Mouse (Mus musculus) megakaryocyte, adult 5-6 weeks (primary cell): ENCODE data around the gene Rrnad1. TPM values are rescaled to one million over a fixed set of nuclear protein-coding genes. Genes with fewer than 3 reads are reported as not detected.

Experiments used
- ATAC-seq: 2 replicates; pipeline ENCODE4 v1.8.0; 2016; ENCODE audit warnings: mild to moderate bottlenecking, inconsistent platforms; ENCODE audit not compliant: poor library complexity, severe bottlenecking
- total RNA-seq, 2 experiments: library from RNA; stranded (forward) in 1 of 2; stranded (reverse) in 1 of 2; fragments of 153-499, 151-499 nt in 1 of 2; fragments of 221-1000, 200-1000 nt in 1 of 2; gene quantifications; 2 replicates each; pipeline versions ENCODE4 v1.2.3 to v1.2.4; 2015 to 2017

The Rrnad1 gene
- total RNA-seq, 2 experiments from 2014 or later = 7.8 to 8.7 TPM

- ATAC-seq = peak; percentile 23
Measured at GRCm38 (mm10) chr3:87886004-87886365, 44.5 kb downstream of the Rrnad1 start.

DNA sequence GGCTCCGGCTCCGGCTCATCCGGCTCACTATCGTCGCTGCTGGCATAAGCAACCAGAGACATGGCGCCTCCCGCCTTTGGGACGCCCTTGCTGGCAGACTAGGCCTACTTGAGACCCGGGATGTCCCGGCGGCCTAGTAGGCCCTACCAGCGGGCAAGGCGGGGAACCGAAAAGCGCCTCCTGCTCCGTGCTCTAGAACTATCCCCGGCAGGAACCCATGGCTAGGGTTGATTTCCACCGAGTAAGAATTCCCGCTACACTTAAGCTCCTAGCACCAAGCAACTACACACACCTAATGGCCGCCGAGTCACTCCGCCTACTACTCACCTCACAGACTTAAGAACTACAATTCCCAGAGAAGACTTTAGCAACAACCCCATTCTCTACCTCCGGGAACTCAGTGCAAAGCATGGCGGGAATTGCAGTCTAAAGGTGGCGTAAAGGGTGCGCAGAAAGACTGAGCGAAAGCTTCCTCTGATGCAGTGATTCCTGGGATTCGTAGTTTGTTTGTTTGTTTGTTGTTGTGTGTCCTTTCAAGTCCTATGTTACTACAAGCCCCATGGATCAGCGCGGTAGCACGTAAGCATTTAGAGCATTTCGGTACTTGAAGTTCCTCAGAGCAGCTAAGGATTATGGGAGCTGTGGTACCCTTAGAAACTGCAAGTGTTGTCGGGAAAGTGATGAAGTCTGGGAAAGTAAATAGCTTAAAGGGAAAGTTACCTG, 45.1 kb downstream of the Rrnad1 start, which contains the start of gene Prcc:
TSS of gene Prcc (minus strand) at position 328 of the 723 bp plus-strand sequence.
- ATAC-seq = peak; percentile 95

- ATAC-seq = no peak
Measured at GRCm38 (mm10) chr3:87884708-87885251, 45.7 kb downstream of the Rrnad1 start.

- ATAC-seq = no peak
Measured at GRCm38 (mm10) chr3:87884291-87884690, 46.2 kb downstream of the Rrnad1 start.

DNA sequence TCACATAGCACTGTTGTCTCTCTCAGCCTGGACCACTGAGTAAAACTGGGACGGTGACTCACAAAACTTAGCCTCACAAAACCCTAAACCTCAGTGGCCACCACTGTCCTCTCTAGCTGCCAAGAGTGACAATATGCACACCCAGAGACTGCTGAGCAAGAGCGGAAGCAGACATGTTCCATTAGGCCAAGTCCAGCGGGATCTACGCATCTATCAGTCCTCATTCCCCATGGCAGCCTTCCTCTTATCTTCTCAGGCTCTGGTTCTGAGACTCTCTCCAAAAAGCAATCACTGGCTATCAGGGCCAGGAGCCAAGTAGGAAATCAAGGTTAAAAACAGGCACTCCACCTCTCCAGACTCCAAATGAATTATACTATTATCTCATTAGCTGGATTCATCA, 52.8 kb downstream of the Rrnad1 start:
- ATAC-seq = no peak

Other genes with a start within 250 kb of the Rrnad1 start
- not detected in 2 replicates for gene Lrrc71, start 182.1 kb downstream of the Rrnad1 start, total RNA-seq (2015)
- gene Lrrc71, start 182.1 kb downstream of the Rrnad1 start, total RNA-seq (2017) = 0.04 TPM in 1 of 2 replicates, not detected in the other
- not detected in 2 replicates for gene Ntrk1, start 135.6 kb downstream of the Rrnad1 start, total RNA-seq (2015)
- gene Ntrk1, start 135.6 kb downstream of the Rrnad1 start, total RNA-seq (2017) = not detected in 2 replicates
- not detected in 2 replicates for gene Insrr, start 133.8 kb downstream of the Rrnad1 start, total RNA-seq (2015)
- gene Insrr, start 133.8 kb downstream of the Rrnad1 start, total RNA-seq (2017) = not detected in 2 replicates
- 1.9 and 4.8 TPM in 2 replicates for gene Pear1, start 106.4 kb downstream of the Rrnad1 start, total RNA-seq (2015)
- 0.77 and 2.6 TPM in 2 replicates for gene Pear1, start 106.4 kb downstream of the Rrnad1 start, total RNA-seq (2017)
- 1.9 and 2.7 TPM in 2 replicates for gene Sh2d2a, start 84.0 kb downstream of the Rrnad1 start, total RNA-seq (2015)
- gene Sh2d2a, start 84.0 kb downstream of the Rrnad1 start, total RNA-seq (2017) = 0.70 and 1.4 TPM in 2 replicates
- 16.8 and 18.9 TPM in 2 replicates for gene Prcc, start 45.1 kb downstream of the Rrnad1 start, total RNA-seq (2015)
- gene Prcc, start 45.1 kb downstream of the Rrnad1 start, total RNA-seq (2017) = 18.5 and 22.2 TPM in 2 replicates
- 131 and 154 TPM in 2 replicates for gene Hdgf, start 24.4 kb downstream of the Rrnad1 start, total RNA-seq (2015)
- gene Hdgf, start 24.4 kb downstream of the Rrnad1 start, total RNA-seq (2017) = 217 and 229 TPM in 2 replicates
- gene Mrpl24, start 11.2 kb downstream of the Rrnad1 start, total RNA-seq (2015) = 134 and 135 TPM in 2 replicates
- gene Mrpl24, start 11.2 kb downstream of the Rrnad1 start, total RNA-seq (2017) = 99.8 and 106 TPM in 2 replicates
- 27.5 and 28.8 TPM in 2 replicates for gene Isg20l2, start 403 bp downstream of the Rrnad1 start, total RNA-seq (2015)
- gene Isg20l2, start 403 bp downstream of the Rrnad1 start, total RNA-seq (2017) = 25.0 and 26.3 TPM in 2 replicates
- gene Crabp2, start 17.9 kb upstream of the Rrnad1 start, total RNA-seq (2015) = 1.3 TPM in 1 of 2 replicates, not detected in the other
- not detected in 2 replicates for gene Crabp2, start 17.9 kb upstream of the Rrnad1 start, total RNA-seq (2017)
- gene Nes, start 40.4 kb upstream of the Rrnad1 start, total RNA-seq (2015) = not detected in 2 replicates
- not detected in 2 replicates for gene Nes, start 40.4 kb upstream of the Rrnad1 start, total RNA-seq (2017)
- not detected in 2 replicates for gene Bcan, start 69.5 kb upstream of the Rrnad1 start, total RNA-seq (2015)
- not detected in 2 replicates for gene Bcan, start 69.5 kb upstream of the Rrnad1 start, total RNA-seq (2017)
- not detected in 2 replicates for gene Hapln2, start 96.9 kb upstream of the Rrnad1 start, total RNA-seq (2015)
- gene Hapln2, start 96.9 kb upstream of the Rrnad1 start, total RNA-seq (2017) = not detected in 2 replicates
- gene Gpatch4, start 112.4 kb upstream of the Rrnad1 start, total RNA-seq (2015) = 7.3 TPM in 2 replicates
- 9.5 and 10.1 TPM in 2 replicates for gene Gpatch4, start 112.4 kb upstream of the Rrnad1 start, total RNA-seq (2017)
- 48.2 and 56.4 TPM in 2 replicates for gene Naxe, start 127.8 kb upstream of the Rrnad1 start, total RNA-seq (2015)
- 17.8 and 29.3 TPM in 2 replicates for gene Naxe, start 127.8 kb upstream of the Rrnad1 start, total RNA-seq (2017)
- not detected in 2 replicates for gene Ttc24, start 147.6 kb upstream of the Rrnad1 start, total RNA-seq (2015)
- gene Ttc24, start 147.6 kb upstream of the Rrnad1 start, total RNA-seq (2017) = not detected in 2 replicates
- 13.5 and 16.3 TPM in 2 replicates for gene Iqgap3, start 151.3 kb upstream of the Rrnad1 start, total RNA-seq (2015)
- gene Iqgap3, start 151.3 kb upstream of the Rrnad1 start, total RNA-seq (2017) = 26.3 and 27.8 TPM in 2 replicates
- 73.3 and 77.4 TPM in 2 replicates for gene Mef2d, start 211.7 kb upstream of the Rrnad1 start, total RNA-seq (2015)
- 29.2 and 42.0 TPM in 2 replicates for gene Mef2d, start 211.7 kb upstream of the Rrnad1 start, total RNA-seq (2017)